ENCODE assay signal across 10 mouse cellular contexts in genomic region chr11:93607111-93607510, GRCm38 (mm10).
"Had no signal": no experiment of that assay in that cellular context is flagged by ENCODE, and none has a peak within 500 bp of the region (broad histone marks: within the 10 kb centered on the region; RNA-seq: fewer than 3 reads in every experiment).

No protein-coding gene starts in this region.

- DNase-seq: kidney, postnatal 10 days; kidney, postnatal 4 days; liver; lung, adult 18-20 months; lung, postnatal 10 days; lung, postnatal 4 days; midbrain, embryonic 14.5 days; thymus, adult 18-20 months; thymus, postnatal 36 days had no signal

- ATAC-seq: liver, embryonic 12.5 days had no signal
